Mouse (Mus musculus) cerebellum, adult 8-10 months (tissue): ENCODE data around the gene Gm20388.

Experiments
- DNase-seq: peaks from one replicate; pipeline ENCODE4 v3.0.0; 2022

Gm20388 gene

DNA sequence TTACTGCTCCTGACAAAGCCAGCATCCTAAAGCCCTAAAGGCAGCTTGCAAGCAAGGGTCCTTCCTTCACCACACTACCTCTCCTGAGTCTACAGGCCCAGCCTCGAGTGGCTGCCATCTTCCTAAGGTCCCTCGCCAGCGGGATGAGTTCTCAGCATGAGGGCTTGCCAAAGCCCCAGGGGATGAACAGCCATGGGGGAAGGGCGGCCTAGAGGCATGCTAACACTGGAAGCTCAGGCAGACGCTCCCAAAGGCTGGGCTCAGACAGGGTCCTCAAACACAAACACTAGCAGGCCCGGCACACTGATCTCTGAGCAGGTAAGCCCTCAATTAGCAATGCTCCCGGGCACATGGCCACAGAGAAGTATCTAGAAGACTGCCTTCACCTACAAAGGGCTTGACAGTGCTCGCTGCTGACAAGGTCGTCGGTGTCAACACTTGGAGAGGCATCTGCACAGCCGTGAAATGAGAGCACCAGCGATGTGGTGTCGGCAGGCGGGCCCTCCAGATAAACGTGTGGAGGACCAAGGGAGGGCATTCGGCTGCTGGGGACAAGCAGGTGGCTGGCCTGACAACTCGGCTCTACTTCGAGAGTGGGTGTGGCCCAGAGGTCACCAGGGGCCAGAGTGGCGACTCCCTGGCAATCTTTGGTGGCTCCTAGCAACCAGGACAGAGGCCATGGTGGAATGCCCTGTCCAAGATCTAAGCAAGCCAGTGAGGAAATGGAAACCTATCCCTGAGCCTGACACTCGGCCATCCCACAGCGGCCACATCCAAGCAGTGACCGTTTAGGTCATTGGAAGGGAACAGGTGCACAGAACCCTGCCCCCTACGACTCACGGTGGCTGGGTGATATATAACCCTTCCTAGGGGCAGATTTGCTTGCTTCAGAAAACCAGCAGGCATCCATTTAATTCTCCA is 1640.7 kb downstream of the Gm20388 start:
- DNase-seq = no peak

DNA sequence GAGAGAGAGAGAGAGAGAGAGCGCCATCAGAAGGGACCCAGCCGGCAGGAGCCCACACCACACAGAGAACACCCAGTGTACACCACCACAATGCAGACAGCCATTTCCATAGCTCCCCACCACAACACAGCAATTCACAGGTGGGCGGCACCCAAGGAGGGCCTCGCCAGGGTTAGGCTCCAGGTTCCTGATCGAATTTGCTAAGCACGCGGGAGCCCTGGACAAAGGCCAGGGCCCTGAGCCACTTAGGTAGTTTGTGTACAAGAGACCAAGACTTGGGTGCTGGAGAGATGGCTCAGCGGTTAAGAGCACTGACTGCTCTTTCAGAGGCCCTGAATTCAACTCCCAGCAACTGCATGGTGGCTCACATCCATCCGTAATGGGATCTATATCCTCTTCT is 1641.9 kb downstream of the Gm20388 start:
- DNase-seq = no peak

DNA sequence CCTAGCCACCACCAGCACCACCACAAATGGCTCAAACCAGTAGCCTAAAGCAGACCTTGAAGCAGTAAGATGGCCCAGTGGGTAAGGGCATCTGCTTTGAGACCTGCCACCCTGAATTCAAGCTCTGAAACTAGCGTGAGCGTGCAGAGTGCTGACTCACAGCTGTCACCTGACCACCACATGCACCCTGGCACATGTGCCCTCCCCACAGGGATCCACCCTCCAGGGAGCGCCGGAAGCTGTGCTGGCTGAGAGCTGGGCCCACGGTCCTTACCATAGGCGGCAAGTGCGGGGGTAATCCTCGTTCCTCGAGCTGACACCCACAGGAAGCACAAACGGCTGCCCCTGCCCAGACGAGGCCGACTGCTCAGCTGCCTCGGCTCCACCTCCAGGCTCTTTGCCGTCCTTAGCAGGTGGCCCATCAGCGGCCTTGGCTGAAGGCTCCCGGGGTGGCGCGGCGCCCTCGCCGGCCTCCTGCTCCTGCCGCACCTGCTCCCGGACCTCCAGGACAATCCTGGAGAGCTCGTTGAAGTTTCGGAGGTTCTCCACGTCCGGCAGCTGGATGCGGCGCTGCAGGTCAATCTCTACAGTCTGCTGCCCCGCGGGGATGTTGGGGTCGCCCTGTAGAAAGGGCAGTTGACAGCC is 1643.3 kb downstream of the Gm20388 start:
- DNase-seq = no peak

DNA sequence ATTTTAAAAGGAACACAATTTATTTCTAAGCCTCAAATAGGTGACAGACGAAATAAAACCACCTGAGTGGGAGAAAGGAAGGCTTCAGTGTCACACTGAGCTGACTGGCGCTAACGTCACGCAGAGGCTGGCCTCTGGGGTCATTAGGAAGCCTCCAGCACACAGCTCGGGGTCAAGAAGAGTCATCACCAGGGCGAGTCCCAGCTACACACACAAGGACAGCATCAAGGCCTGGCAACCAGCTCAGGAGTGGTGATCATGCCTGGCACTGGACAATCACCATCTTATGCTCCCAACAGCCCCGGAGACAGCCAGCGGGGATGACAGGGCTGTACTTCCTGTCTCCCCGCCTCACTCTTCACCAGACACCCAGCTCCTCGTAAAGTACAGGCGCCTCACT is 1647.1 kb downstream of the Gm20388 start:
- no peak for DNase-seq

DNA sequence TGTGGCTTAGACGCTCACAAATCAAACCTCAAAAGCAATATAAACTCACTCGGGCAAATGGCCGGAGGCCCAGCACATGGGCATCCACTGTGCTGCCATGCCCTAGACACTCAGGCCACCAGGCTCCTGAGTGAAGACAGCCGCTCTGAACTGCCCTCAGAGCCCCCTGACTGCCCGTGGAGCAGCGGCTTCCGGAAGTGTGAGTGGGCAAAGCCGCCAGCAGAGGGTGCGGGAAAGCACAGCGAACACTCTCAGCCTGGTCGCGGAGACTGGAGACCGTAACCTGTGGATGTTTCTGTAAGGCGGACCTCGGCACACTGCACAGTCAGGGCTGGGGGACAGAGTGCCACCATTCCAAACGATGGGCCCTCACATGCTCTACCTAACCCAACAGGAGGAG is 1647.9 kb downstream of the Gm20388 start:
- DNase-seq = no peak

DNA sequence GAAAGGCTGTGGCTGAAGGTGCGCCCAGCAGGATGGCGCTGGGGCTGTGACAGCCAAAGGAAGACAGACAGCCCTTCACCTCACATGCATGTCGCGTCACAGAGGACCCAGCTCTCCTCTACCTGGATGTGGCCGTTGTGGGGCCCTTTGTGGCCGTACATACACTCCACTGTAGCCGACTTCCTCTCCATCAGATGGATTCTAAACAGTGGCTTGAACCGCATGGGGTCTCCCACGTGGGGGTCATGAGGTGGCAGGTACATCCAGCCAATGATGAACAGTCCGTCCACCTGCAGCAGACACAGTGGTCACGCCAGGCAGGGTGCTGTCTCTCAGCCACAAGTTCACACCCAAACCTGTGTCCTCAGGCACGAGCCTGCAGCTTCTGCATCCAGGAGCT is 1649.2 kb downstream of the Gm20388 start:
- DNase-seq = no peak

DNA sequence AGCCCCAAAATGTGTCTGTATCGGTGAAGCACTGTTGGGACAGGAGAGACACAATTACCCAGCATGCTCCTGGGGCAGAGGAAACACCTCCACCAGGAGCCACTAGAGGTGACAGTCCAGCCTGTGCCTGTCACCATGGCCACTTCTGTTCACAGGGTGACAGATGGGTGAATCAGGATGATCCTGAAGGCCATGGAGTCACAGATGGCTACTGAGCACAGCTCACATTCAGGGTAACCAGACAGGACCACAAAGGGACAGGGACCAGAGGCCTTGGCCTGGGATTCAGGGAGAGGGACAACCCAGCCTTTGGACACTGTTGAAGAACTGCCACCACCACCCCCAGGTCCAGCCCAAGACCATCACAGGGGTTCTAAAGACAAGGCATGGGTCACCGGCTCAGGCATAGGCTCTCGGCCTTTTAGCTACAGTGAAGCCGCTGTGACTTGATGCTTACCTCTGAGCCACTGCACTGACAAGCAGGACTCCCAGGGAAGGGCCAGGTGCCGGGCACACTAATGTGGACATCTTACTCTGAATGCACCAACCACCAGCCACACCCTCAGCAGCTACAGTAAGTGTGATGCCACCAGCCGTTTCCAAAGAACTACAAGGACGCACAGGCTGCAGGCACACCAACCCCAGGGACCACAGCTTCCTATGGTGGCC is 1649.9 kb downstream of the Gm20388 start:
- no peak for DNase-seq

DNA sequence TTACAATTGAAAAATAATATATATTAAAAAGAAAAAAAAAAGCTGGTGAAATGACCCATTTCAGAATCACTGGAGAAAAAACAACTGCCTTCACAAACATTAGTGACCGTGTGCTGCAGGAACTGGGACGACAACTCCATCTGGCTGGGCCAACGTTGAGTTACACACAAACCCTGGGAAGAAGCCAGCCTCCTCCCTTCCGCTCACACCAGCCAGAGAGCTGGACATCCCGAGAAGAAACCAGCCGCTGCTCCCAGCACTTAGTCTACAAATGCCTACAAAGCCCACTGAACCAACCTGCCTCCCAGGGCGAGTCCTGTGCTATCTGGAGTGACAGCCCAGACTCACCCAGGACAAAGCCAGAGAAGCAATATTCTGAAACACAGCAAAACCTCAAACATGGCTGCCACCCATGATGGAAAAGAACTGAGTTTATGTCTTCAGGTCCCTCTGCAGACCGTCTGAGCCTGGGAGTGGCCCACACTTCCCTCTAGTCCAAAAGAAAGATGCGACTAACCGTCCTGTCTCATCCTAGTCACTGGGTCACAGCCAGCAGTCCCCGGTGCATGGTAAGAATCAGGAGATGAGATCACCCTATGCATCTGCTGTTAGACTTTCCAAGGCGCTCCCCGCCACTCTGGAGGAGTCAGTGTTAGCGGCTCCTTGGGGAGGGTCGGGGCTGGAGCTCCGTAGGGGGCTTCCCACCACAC is 1651.2 kb downstream of the Gm20388 start:
- DNase-seq = no peak

DNA sequence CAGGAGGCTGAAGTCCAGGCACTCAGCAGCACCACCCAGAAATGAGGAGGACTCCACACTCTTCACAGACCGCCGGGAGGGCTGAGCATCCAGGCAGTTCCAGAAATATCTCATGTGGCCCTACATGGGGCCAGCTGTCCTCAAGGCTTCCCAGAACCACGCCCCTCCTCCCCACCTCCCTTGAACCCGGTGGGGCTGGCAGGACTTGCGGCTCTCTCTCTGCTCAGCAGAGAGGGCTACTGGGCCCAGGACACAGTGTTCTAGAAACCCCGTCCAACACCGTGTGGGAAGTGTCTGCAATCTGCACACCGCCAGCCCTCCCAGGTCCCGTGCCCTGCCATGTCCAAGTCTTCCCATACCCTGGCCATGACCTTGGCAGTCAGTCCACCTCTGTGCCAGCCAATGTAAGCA is 1652.3 kb downstream of the Gm20388 start:
- DNase-seq = no peak

DNA sequence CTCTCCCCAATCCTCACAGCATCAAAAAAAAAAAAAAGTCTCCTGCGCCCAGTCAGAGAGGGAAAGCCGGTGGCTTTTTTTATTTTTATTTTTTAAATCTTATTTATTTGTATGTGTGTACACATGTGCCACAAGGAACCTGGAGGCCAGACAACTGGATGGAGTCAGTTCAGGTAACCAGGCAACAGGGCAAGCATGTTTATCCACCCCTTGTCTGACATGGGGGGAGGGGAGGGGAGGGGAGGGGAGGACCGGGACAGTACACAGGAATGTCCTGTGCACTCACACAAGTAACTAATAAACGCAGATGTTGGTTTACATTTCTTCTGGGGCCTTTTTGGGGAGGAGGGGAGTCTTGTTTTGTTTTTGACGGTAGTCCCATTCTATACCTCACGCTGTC is 1653.1 kb downstream of the Gm20388 start:
- DNase-seq = no peak

DNA sequence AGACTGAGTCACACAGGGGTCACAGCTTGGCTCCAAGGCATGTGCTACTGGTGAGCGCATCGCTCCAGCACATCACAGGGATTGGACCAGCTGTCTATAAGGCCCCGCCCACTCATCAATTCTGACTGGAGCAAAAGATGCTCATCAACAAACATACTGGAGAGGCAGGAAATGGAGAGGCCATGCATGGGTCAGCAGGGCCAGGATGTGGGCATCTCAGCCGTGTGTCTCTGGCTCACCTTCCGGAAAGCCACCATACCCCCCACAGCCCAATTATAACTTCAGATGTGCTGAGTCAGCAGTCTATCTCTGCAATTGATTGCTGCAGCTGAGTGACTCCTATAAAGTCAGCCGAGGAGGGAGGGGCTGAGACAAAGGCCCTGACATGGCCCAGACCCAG is 1657.7 kb downstream of the Gm20388 start:
- no peak for DNase-seq

DNA sequence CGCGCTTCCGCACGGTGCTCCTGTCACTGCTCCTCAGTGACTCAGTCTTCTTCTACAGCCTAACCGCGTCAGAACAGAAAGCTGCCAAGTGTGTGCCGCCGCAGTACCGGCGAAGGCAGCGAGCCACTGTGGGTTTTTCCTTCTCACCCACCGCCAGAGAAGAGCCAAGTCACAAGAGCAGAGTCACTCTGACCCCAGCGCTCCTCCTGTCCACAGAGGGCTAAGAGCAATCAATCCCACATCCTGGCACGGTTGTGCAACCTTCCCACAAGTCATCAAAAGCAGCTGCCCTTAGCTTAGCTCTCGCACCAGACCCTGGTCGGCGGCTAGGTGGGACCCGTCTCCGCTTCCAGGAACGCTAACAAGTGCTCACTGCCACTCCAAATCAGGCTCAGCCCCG is 1659.7 kb downstream of the Gm20388 start:
- DNase-seq = no peak

DNA sequence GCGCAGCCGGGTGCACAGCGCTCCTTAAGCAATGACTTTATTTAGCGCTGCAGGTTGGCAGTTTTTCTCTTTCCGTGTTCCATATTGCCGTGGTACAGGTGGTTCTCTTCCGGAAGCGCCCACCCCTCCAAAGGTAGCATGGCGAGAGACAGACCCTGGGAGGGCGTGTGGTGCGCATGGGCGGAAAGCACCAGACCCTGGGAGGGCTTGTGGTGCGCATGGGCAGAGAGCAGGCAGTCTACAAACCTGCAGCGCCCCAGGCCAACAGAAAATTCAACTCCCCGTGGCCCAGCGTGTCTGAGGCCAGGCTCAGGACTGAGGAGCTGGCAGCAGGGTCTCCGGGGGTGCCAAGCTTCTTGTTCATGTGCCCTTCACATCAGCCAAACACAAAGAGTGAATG is 1660.2 kb downstream of the Gm20388 start:
- DNase-seq = no peak

DNA sequence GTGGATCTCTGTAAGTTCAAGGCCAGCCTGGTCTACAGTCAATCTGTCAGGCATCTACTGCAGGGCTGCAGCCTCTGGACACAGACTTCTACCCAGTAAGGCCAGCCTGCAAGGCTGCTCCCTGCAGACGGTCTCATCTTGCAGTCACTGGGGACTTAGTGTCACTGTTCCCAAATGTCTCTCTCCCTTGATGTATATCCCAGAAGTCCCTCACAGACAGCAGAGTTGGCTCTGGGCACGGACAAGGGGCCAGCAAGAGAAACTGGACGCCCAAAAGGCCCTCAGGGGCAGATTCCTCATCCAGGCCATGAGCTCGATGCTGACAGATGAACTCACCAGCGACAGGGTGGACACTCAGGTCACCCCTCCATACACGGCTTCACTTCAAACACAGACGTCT is 1661.5 kb downstream of the Gm20388 start:
- no peak for DNase-seq

DNA sequence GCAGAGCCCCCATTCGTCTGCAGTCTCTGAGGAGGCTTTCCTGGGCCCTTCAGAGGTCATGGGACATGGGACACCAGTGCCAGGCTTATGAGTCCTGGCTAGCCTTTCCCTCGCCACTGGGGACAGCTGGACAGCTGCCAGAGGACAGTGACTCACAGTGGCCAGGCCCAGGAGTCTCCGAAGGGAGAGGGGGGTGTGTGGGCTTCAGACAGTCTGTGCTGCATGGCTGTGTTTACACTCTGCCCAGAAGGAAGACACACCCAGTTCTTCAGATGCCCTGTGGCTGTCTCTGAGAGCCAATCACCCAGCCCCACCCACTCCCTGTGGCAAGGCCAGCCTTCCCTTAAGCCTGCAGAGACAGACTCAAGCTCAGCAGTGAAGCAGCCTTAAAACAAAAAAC is 1662.6 kb downstream of the Gm20388 start:
- peak; percentile 64 for DNase-seq

DNA sequence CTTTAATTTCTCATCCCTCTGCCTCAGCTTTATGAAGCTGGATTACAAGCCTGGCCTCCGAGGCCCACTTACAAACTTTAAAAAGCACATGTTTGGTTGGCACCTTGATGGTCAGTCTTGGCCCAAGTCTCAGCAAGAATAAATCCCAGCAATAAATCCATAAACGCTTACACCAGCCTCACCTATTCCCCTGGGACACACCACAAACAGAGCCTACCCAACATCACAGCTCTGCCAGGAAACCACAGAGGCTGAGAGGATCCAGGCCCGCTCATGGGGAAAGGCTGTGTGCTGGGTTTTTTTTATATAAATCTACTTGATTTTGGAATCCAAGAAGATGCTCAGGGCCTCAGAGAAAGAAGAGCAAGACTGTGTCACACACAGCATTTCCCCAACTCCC is 1665.0 kb downstream of the Gm20388 start:
- no peak for DNase-seq

DNA sequence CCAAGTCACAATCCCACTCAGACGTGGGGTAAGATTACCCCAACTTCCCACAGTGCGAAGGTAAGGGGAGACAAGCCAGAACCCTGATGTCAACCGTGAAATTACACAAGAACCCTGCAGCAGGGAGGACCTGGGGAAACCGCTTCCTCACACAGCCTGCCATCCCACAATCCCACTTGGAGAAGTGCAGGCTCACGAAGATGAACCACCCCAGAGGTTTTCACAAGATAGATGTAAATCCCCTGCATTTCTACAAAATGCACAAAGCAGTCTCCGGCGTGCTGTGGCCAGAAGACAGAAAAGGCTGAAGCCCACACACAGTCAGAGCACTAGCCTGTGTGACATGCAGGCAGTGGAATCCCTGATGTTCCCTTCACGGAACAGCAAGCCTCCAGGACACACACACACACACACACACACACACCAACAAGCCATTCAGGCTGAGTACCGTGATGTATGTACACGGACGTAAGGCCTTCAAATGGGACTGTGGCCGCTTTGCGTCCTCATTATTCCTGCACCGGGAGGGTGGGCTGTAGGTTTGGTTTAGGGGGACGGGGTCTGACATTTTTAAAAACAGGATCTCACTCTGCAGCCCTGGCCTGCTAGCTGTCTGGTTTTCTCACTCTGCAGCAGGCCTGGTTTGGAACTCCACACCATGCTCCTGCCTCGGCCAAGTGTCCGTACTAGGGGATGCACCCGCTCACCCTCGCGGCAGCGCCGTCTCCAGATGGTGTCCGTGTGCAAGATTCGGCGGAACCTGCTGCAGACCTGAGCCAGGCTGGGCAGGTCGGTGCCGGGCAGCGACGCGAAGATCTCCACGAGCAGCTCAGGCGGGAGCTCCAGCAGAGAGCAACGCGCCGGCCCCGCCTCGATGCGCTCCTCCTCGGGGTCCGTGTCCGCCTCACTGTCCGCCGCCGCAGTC is 1667.4 kb downstream of the Gm20388 start:
- DNase-seq = no peak

DNA sequence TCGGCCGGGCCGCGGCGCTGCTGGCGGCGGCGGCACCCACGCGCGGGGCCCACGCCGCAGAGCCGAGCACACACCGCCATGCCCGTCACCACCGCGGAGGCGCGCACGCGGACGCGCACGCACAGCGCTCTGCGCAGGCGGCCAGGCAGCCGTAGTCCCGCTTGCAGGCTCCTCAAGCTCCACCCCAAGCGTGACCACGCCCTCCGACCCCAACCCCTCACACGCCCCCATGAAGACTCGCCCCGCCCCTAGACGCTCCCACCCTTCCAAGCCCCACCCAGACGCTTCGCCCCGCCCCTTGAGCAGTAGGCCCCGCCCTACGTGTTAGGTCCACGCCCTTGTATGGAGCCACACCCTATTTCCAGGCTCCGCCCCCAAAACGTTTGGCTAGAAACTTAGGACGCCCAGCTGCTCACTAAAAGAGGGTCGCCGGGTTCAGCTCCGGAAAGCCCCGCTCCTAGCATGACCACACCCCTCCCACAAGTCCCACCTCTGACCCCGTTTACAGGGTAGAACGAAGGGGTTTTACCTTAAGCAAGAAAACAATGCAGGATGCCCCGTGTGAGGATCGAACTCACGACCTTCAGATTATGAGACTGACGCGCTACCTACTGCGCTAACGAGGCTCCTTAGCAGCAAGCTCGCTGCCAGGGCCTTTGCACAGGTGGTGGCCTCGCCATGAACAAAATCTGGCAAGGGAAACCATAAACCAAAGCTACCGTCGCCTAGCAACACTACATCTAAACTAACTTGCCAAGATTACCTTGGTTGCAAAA is 1668.2 kb downstream of the Gm20388 start, which contains the start of gene Fbxo31:
Gene Fbxo31, minus strand, starts transcription at position 131 of the 776 bp plus-strand sequence.
- DNase-seq = peak; percentile 94

DNA sequence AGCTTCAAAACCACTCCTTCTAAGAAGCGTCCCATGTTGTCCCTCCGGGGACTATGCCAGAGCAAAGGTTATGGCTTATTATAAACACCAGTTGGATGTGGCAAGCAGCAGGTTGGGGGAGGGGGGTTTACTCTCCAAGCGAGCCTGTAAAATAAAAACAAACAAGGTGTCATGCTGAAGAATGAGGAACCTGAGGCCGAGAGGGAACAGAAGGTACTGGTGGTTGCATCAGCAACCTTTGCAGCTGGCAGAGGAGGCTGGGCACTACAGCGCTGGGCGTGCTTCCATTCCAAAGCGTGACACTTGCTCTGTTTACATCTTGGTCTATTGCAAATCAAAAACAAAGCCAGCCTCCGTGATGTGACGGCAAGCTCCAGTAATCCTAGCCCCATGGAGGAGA is 1669.8 kb downstream of the Gm20388 start:
- no peak for DNase-seq

DNA sequence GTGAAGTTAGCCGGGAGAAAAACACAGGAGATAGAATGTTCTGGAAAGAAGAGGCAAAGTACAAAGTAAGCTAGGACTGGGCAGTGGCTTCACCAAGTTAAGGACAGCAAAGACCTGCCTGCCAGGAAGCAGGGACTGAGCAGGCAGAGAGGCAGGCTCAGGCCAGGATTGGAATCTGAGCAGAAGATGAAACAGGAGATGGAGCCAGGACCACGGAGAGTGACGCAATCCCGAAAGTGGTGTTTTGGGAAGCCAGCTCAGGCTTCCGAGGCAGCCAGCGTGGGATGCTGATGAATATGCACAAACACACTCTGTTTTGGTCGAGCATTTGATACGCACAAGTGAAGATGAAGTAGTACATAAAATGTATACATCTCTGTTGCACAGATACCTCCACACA is 1673.0 kb downstream of the Gm20388 start:
- DNase-seq = no peak

DNA sequence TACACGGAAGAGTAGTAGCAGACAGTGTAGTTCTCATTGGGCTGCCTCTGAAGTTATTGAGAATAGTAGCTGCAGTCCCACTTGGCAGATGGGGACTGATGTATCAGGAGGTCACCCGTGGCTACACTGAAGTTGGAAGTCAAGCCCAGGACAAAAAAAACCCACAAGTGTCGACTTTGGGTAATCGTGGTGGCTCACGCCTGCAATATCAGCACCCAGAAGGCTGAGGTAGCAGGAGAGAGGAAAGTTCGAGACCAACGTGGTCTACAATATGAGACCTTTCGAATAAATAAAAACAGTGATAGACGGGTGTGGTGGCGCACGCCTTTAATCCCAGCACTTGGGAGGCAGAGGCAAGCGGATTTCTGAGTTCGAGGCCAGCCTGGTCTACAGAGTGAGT is 1674.1 kb downstream of the Gm20388 start:
- no peak for DNase-seq
